Mouse (Mus musculus): ENCODE measurements at regions not wholly inside any gene's neighbourhood (a gene's known extent, or its start where the extent isn't known, plus 50 kb on each side); places are given as distances from the start of the nearest gene placed in this dataset.
"Not testable (repeated sequence)": the region's sequence is repeated elsewhere in the genome, so short reads cannot be mapped to it uniquely, and the experiment has no call there.

DNA sequence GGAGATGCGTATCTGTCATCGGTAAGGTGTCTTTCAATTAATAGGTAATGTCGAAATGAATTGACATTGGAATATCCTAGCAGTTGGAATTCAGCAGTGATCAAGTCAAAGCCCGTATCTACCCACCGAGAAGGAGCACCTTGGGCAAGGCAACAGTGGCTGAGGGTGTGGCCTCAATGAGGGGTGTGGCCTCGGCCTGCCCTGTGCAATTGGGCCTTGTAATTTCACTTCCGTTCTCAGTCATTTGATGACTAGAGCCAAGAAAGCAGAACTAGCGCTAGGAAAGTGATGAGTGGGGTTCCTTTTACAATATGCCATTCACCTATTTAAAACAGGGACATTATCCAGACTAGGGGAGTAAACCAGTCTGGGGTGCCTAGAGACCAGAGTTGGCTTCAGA lies 77.6 kb downstream of the Elovl4 start:
- no peak for DNase-seq

DNA sequence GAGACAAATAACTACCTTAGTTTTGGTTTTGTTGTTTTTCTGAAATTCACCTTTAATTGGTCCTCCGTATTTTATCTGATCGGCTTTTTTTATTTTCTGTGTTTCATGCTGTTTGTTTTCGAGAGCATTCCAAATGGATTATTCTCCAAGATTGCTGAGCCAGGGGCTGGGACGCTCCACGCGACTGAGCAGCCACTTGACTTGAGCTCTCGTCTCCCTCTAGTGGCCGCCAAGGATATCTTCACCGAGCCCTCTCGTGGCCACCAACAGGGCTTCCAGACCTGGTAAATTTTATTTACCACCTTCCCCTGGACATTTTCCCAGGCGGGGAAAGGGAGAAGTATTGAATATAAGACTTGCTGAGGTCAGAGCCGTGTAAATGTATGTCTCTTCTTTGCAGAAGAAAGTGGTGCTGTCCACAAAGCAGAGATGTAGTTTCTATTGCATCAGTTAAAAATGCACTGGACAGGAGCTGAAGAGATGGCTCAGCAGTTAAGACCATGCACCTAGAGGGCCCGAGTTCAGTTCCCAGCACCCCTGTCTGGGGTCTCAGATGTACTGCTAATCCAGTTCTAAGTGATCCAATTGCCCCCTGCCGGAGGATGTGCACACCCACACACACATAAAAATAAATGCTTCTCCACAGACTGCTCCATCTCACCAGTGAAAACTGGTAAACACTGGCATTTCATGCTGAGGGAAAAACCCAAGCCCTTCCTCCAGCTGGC lies 78.5 kb downstream of the Elovl4 start:
- DNase-seq, result peak; percentile 72 to 83

DNA sequence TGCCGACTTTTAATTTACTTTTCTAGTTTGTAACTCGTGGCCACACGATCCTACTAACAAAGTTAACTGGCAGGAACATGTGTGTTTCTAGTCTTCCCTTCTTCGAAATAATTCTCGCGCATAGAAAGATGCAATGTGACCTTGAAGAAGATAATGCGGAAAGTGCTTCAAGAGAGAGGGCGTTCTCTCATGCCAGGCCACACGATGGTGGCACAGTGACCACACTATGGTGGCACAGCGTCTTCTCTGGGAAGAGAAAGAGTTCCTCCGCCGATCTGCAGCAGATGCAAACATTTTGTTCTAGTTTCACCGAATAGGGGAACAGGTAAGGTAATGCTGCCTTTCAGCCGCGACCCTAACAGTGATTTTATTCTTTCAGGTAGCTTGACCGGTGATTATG lies 79.1 kb downstream of the Elovl4 start:
- DNase-seq, result peak; percentile 8 to 16

DNA sequence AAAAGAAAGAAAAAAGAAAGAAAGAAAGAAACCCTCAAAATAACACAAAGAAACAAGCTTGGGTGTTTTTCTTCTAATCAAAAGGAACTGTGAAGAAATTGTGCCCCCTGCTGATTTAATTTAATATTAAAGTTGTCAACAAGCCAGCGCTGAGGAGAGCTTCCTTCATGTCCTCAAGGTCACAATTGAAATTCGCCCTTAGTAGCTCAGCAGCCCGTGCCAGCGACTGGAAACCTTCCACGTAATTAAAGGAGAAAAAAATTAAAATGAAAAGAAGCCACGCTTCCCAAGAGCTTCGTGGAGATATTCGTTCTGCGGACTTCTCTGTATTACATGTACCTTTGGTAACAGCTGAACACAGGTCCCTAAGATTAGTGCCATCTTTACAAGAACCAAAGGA lies 80.0 kb downstream of the Elovl4 start:
- peak in 1 of 2 experiments; percentile 20 for DNase-seq

DNA sequence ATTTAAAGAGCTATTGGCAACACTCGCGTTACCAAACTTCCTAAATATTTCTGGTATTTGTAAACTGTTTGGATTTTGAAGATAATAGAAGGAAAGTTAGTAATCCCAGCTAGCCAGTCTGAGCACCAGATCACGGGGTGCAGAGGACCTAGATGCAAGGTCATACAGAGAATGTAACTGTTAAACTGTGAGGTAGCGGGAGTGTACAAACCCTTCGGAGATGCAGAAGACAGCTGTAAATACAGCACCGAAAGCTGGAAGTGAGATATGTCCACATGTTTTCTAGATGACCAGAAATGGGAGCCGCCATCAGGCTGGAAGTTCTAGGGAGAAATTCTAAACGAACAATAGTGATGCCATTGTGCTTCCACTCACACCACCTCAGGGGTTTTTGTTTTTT lies 80.5 kb downstream of the Elovl4 start:
- DNase-seq, result no peak

DNA sequence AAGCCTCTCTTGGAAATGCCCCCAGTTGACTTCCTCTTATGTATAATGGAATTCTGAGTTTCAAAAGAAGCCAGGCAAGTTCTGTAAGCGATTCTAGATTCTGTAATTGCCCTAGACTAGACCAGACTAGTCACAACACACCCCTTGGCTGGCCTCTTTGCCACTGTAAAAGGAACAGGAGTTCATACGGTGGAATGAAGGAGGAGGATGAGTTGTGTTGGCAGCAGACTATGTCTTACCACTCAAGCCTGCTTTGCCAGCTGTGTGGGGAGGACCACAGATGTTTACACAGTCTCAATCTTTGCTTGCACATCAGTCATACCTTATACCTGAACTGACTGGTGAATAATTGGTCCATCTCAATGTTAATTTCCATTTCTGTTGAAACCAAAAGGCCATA lies 85.1 kb downstream of the Elovl4 start:
- no peak for DNase-seq

DNA sequence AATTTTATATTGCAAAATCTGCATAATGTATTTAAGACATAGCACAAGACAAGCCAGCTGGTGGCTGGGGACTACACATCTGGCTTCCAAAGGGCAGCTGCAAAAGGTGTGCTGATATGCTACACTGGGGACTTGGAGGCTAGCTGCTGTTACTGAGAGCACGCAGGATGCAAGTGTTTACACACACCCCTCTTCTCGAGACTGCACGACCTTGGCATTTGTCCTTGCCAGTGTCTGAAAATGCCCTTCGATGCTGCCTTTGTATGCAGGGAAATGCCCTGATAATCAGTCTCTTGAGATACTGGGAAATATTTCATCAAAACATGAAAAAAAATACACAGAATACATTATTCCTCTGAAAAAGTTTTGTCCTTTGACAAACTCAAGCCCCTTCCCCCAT lies 86.3 kb downstream of the Elovl4 start:
- no peak for DNase-seq

DNA sequence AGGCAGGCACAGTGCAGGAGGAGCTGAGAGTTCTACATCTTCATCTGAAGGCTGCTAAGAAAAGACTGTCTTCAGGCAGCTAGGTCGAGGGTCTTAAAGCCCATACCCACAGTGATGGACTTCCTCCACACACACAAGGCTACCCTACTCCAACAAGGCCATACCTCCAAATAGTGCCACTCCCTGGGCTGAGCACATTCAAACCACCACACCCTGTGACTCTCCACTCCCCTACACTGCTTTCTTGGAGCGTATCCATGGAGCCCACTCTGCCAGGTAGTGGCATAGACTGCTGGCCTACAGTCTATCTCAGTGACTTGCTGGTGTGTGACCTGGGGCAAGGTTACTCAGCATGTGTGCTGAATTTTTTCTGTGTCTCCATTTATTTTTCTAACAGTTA lies 88.0 kb downstream of the Elovl4 start:
- DNase-seq, result not testable (repeated sequence)

DNA sequence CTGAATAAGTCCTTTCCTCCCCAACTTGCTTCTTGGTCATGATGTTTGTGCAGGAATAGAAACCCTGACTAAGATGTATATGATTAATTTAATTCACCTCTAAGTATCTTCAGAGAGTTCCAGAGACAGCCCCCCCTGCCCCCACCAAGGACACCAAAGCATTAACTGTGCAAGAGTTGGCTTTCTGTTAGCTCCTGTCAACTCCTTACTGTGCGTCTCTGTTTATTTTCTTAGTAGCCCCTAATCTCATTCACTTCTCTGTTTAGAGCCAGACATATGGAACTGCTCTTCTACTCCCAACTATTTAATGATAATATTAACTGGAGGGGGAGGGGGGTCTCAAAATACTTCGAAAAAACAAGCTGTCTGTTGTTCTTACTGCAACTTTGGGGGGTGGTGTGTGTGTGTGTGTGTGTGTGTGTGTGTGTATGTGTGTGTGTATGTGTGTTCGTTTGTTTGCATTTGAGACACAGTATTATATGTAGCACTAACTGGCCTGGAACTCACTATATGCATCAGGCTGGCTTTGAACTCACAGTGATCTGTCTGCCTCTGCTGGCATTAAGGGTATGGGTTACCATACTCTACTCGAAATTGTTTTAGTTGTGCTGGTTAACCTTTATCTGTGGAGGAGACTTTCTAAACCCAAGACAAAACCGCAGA lies 89.8 kb downstream of the Elovl4 start:
- no peak for DNase-seq

DNA sequence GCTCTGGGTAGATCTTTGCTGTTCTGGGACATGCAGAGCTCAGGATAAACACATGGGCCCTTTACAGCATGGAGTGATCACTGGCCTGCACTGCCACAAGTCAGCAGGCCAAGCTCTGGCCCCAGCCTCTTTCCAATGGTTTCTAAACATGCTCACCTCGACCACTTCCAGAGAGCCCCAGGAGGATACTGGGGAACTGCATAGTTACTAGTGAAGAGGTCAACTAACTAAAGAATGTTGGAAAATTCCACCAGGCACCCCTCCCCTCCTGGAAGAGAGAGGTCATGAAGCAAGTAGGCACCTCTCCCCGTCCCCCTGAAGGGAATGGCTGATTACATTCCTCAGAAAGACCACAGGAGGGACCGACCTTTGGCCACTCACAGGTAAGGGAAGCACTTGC lies 98.7 kb downstream of the Elovl4 start:
- DNase-seq, result no peak

DNA sequence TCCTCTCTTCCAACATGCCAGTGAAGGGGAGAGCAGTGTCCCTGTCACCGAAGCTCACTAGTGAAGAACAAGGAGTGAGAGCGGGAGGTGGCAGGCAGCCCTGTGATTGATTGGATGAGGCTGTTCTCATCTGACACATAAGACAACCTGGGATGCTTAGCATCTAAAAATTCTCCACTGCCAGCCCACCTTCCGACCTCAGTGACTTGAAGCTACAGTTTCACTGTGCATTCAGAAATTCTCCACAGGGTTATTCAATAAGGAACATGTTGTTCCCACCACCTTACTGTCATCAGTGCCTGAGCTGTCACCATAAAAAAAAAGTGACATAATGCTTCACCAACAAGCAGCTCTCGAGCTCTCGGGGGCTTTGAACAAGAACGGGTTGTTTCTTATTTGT lies 100.0 kb downstream of the Elovl4 start:
- DNase-seq, result no peak

DNA sequence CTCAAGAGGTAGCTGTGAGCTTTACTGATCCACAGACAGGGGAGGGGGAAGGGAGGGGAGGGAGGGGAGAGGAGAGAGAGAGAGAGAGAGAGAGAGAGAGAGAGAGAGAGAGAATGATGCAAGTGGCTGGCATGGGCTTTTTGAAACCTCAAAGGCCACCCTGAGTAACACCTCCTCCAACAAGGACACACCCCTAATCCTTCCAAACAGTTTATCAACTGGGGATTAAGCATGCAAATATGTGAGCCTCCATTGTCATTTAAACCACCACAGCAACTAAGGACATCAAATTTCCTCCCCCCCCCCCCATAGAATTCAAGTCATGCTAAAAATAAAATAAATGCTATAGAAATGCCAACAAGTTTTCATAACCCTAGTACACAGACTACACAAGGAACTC lies 101.9 kb downstream of the Elovl4 start:
- no peak for DNase-seq

DNA sequence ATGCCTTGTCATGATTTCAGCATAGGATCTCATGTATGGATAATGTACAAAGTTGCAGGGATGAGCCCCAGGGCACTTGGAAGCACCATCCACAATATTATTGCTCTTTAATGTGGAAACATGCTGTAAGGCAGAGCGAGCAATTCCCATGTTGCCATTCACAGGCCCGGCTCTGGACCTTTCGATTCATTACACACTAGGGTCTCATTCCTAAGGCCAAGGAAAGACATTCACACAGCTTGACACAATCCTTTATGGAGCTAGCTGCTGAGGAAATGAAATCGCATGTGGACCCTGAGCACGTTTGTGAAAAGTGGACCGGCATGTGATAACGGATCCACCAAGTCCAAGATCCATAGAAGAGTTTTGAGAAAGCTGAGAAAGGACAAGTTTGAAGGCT lies 105.2 kb downstream of the Elovl4 start:
- DNase-seq, result no peak

DNA sequence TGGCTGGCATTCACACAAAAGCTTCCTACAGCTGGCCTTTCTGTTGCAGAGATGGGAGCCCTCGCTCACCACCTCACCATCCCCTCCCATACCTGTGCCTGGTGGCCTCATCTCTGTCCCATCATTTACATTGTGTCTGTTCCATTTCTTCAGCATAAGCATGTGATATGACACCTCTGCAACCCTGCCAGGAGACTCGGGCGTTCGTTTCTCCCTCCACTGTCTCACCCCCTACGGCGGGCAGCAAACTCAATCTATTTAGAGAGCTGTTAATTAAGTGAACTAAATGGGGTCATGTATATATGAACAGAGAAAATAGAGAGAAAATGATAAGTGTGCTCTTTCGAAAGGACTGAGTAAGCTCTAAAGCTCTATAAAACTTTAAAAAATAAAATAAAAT lies 106.0 kb downstream of the Elovl4 start:
- no peak for DNase-seq

DNA sequence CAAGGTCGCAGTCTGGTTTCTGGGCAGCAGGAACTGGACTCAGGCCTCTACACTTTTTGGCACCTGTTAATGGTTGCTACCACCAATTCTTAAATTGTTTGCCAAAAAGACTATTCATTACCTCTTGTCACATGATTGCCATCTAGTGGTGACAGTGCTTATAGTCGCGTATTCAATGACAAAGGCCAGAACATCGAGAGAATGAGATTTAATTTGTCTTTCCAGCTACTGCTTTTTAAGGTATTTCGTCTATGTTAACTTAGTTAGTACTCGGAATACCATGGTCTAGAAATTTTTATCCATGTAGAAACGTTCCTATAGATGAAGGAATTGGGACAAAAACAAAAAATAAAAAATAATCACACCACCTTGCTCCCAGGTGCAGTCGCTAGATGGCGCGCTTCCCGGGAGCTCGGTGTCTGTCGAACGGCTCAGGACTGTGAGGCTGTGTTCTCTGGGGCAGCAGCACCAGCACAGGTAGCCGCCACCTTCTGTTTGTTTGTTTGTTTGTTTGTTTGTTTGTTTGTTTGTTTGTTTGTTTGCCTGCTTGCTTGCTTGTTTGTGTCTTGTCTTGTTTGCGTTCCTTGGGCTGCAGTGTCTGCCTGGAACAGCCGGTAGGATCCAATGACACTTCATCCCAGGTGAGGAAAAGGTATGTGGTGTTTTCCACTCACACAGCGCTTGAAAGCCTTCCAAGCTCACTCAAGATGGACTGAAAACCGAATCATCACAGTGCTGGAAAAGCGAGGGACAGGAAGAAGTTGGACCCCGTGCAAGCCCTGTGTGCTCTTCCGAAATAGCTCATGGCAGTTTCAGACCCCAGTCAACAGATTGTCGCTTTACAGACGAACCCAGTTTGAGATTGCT lies 114.5 kb downstream of the Elovl4 start:
- peak; percentile 75 to 87 for DNase-seq
